Mouse (Mus musculus): Measurements from ENCODE around the gene Chd3. TPM values are rescaled to one million over a fixed set of nuclear protein-coding genes. Genes with fewer than 3 reads are reported as not detected.
A peak's percentile ranks its signal among the peaks of the same experiment; 100 is the strongest.

Gene Chd3
- polyA plus RNA-seq, 1 experiment from 2014 or later = 60.1 TPM

- ATAC-seq (ENCODE audit: insufficient read depth, low FRiP score, low TSS enrichment) (no peak), DNase-seq (ENCODE audit: low spot score) (peak; percentile 72)
- no peaks in the 10 kb centered on the region; the same call in 1 of the 2 replicates for H3K36me3 ChIP-seq (ENCODE audit: control insufficient read depth, insufficient read depth, low read length)
- no peaks in the 10 kb centered on the region for H3K9me3 ChIP-seq (ENCODE audit: control insufficient read depth, low read length)
- H3K27ac ChIP-seq (ENCODE audit: low read depth, low read length) = peak within 1 kb of the TSS; percentile 100
- WGBS = 47% methylated on average over 12 of the region's 12 CpGs
- peaks cover 44% of the 10 kb centered on the region for H3K4me1 ChIP-seq (ENCODE audit: control insufficient read depth, insufficient read depth, low read length)
- no peaks in the 10 kb centered on the region for H3K27me3 ChIP-seq (ENCODE audit: control insufficient read depth, insufficient read depth, low read length)
- H3K9ac ChIP-seq (ENCODE audit: low read length) = peak within 1 kb of the TSS; percentile 98
- peak within 1 kb of the TSS; percentile 94 for H3K4me2 ChIP-seq (ENCODE audit: low read depth)
- H3K4me3 ChIP-seq (ENCODE audit: low read depth, low read length) = peak within 1 kb of the TSS; percentile 81
Measured at GRCm38 (mm10) chr11:69413221-69414181, 44.3 kb upstream of the Chd3 start, which contains the start of gene Kdm6b. Gene Kdm6b, minus strand, starts transcription at chr11:69413675.

- Histone ChIP-seq H3K4me3 (ENCODE audit: low read depth, low read length) (peak overlapping the region; percentile 81), H3K27ac (ENCODE audit: low read depth, low read length) (peak overlapping the region; percentile 84), H3K4me2 (ENCODE audit: low read depth) (peak overlapping the region; percentile 94), H3K36me3 (ENCODE audit: control insufficient read depth, insufficient read depth, low read length) (peaks cover 6% of the 10 kb centered on the region), H3K9ac (ENCODE audit: low read length) (peak overlapping the region; percentile 74), H3K4me1 (ENCODE audit: control insufficient read depth, insufficient read depth, low read length) (peaks cover 53% of the 10 kb centered on the region), H3K27me3 (ENCODE audit: control insufficient read depth, insufficient read depth, low read length) (no peaks in the 10 kb centered on the region), H3K9me3 (ENCODE audit: control insufficient read depth, low read length) (no peaks in the 10 kb centered on the region)
- ATAC-seq (ENCODE audit: insufficient read depth, low FRiP score, low TSS enrichment) = no peak
- DNase-seq (ENCODE audit: low spot score) = no peak
- 67% methylated on average over 7 of the region's 7 CpGs for WGBS
Measured at GRCm38 (mm10) chr11:69412548-69412947, 43.3 kb upstream of the Chd3 start.

GRCm38 (mm10) chr11:69411538-69412203, 42.5 kb upstream of the Chd3 start:
- ATAC-seq (ENCODE audit: insufficient read depth, low FRiP score, low TSS enrichment) = no peak
- peak; percentile 70 for DNase-seq (ENCODE audit: low spot score)
- no peaks in the 10 kb centered on the region for H3K9me3 ChIP-seq (ENCODE audit: control insufficient read depth, low read length)
- H3K27me3 ChIP-seq (ENCODE audit: control insufficient read depth, insufficient read depth, low read length) = no peaks in the 10 kb centered on the region
- H3K27ac ChIP-seq (ENCODE audit: low read depth, low read length) = peak overlapping the region; percentile 84
- H3K4me3 ChIP-seq (ENCODE audit: low read depth, low read length) = peak overlapping the region; percentile 89
- H3K4me2 ChIP-seq (ENCODE audit: low read depth) = peak overlapping the region; percentile 94
- WGBS = under 1% methylated on average over 37 of the region's 39 CpGs
- H3K36me3 ChIP-seq (ENCODE audit: control insufficient read depth, insufficient read depth, low read length) = peaks cover 13% of the 10 kb centered on the region
- H3K4me1 ChIP-seq (ENCODE audit: control insufficient read depth, insufficient read depth, low read length) = peaks cover 50% of the 10 kb centered on the region
- H3K9ac ChIP-seq (ENCODE audit: low read length) = peak overlapping the region; percentile 74

- DNase-seq (ENCODE audit: low spot score) (peak; percentile 98), ATAC-seq (ENCODE audit: insufficient read depth, low FRiP score, low TSS enrichment) (peak; percentile 45)
- H3K4me2 ChIP-seq (ENCODE audit: low read depth) = peak overlapping the region; percentile 94
- no peaks in the 10 kb centered on the region for H3K27me3 ChIP-seq (ENCODE audit: control insufficient read depth, insufficient read depth, low read length)
- H3K4me1 ChIP-seq (ENCODE audit: control insufficient read depth, insufficient read depth, low read length) = peaks cover 47% of the 10 kb centered on the region
- peak overlapping the region; percentile 84 for H3K27ac ChIP-seq (ENCODE audit: low read depth, low read length)
- H3K9ac ChIP-seq (ENCODE audit: low read length) = peak overlapping the region; percentile 74
- H3K4me3 ChIP-seq (ENCODE audit: low read depth, low read length) = peak overlapping the region; percentile 89
- peaks cover 18% of the 10 kb centered on the region for H3K36me3 ChIP-seq (ENCODE audit: control insufficient read depth, insufficient read depth, low read length)
- under 1% methylated on average over 26 of the region's 26 CpGs for WGBS
- H3K9me3 ChIP-seq (ENCODE audit: control insufficient read depth, low read length) = no peaks in the 10 kb centered on the region
Measured at GRCm38 (mm10) chr11:69411073-69411535, 41.9 kb upstream of the Chd3 start.

- DNase-seq (ENCODE audit: low spot score) = no peak
- 0% methylated on average over 41 of the region's 41 CpGs for WGBS
- H3K4me1 ChIP-seq (ENCODE audit: control insufficient read depth, insufficient read depth, low read length) = peaks cover 47% of the 10 kb centered on the region
Measured at GRCm38 (mm10) chr11:69410310-69411072, 41.3 kb upstream of the Chd3 start.

GRCm38 (mm10) chr11:69410045-69410309, 40.8 kb upstream of the Chd3 start:
- Histone ChIP-seq H3K36me3 (ENCODE audit: control insufficient read depth, insufficient read depth, low read length) (peaks cover 28% of the 10 kb centered on the region), H3K4me3 (ENCODE audit: low read depth, low read length) (peak overlapping the region; percentile 89), H3K9me3 (ENCODE audit: control insufficient read depth, low read length) (no peaks in the 10 kb centered on the region), H3K4me2 (ENCODE audit: low read depth) (peak overlapping the region; percentile 94), H3K27me3 (ENCODE audit: control insufficient read depth, insufficient read depth, low read length) (no peaks in the 10 kb centered on the region), H3K4me1 (ENCODE audit: control insufficient read depth, insufficient read depth, low read length) (peaks cover 44% of the 10 kb centered on the region), H3K9ac (ENCODE audit: low read length) (peak overlapping the region; percentile 74), H3K27ac (ENCODE audit: low read depth, low read length) (peak overlapping the region; percentile 84)
- DNase-seq (ENCODE audit: low spot score) = peak; percentile 48
- no peak for ATAC-seq (ENCODE audit: insufficient read depth, low FRiP score, low TSS enrichment)
- WGBS = 0% methylated on average over 18 of the region's 18 CpGs

More at GRCm38 (mm10) chr11:69410310-69411072, 41.3 kb upstream of the Chd3 start:
- Histone ChIP-seq H3K27me3 (ENCODE audit: control insufficient read depth, insufficient read depth, low read length) (no peaks in the 10 kb centered on the region), H3K9ac (ENCODE audit: low read length) (peak overlapping the region; percentile 74), H3K4me3 (ENCODE audit: low read depth, low read length) (peak overlapping the region; percentile 89), H3K36me3 (ENCODE audit: control insufficient read depth, insufficient read depth, low read length) (peaks cover 24% of the 10 kb centered on the region), H3K4me2 (ENCODE audit: low read depth) (peak overlapping the region; percentile 94), H3K27ac (ENCODE audit: low read depth, low read length) (peak overlapping the region; percentile 84), H3K9me3 (ENCODE audit: control insufficient read depth, low read length) (no peaks in the 10 kb centered on the region)
- ATAC-seq (ENCODE audit: insufficient read depth, low FRiP score, low TSS enrichment) = no peak

- Histone ChIP-seq H3K27ac (ENCODE audit: low read depth, low read length) (peak overlapping the region; percentile 84), H3K27me3 (ENCODE audit: control insufficient read depth, insufficient read depth, low read length) (no peaks in the 10 kb centered on the region), H3K36me3 (ENCODE audit: control insufficient read depth, insufficient read depth, low read length) (peaks cover 31% of the 10 kb centered on the region), H3K9ac (ENCODE audit: low read length) (peak overlapping the region; percentile 74), H3K4me3 (ENCODE audit: low read depth, low read length) (peak overlapping the region; percentile 89), H3K4me2 (ENCODE audit: low read depth) (peak overlapping the region; percentile 94), H3K9me3 (ENCODE audit: control insufficient read depth, low read length) (no peaks in the 10 kb centered on the region), H3K4me1 (ENCODE audit: control insufficient read depth, insufficient read depth, low read length) (peaks cover 40% of the 10 kb centered on the region)
- 1% methylated on average over 41 of the region's 46 CpGs for WGBS
- ATAC-seq (ENCODE audit: insufficient read depth, low FRiP score, low TSS enrichment) = peak; percentile 51; the same call in 1 of the 2 replicates
- peak; percentile 90 for DNase-seq (ENCODE audit: low spot score)
Measured at GRCm38 (mm10) chr11:69409378-69410044, 40.3 kb upstream of the Chd3 start.

Measured in neural tube, embryonic 11.5 days (tissue).